Mouse (Mus musculus): Measurements from ENCODE around the gene Mgmt.

Mgmt gene

GRCm38 (mm10) chr7:136894106-136894986, at the start of gene Mgmt:
Gene Mgmt, plus strand, starts transcription at chr7:136894614.
- DNase-seq (ENCODE audit: low spot score) = peak; percentile 84

- no peak for DNase-seq (ENCODE audit: low spot score)
Observed at GRCm38 (mm10) chr7:136844835-136845234, 49.6 kb upstream of the Mgmt start.

DNA sequence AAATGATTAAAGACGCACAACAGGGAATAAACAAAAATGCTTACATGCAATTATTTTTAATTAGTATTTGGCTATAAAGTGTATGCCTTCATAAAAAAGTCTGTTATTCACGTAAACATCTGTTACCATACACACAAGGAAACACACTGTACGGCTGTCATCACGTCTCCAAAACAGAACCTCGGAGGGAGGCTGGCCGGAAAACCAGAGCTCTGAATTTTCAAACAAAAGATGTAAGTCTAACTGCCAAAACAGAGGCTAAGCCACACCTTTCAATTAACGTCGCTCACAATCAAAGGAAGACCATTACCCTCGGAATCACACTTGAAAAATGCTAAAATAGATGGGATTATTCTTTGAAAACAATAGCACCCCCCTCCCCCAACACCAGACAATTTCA, 49.1 kb upstream of the Mgmt start:
- DNase-seq (ENCODE audit: low spot score) = no peak

DNA sequence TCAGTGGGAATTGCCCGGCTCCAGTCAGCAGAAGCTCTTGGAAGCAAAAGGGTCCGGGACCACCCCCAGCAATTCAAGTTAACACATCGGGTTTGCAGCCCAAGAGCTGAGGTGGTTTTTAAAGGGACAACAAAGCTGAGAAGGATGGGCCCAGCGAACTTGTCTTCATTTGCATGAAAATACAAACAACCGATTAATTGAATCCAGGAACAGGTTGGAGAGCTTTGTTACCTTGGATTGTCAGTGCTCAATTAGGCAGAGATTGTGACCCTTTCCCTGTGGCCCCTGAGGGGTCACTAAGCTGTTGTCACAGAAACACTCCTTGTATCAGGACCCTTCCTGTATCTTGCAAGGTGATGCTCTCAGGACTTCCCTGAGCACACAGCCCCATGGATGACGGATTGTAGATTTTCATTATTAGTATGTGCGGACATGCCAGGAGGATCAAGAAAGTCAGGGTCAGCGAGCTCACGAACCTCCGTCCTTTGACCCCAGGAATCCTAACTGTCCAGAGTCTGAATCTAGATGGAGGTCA, 48.3 kb upstream of the Mgmt start:
- no peak for DNase-seq (ENCODE audit: low spot score)

GRCm38 (mm10) chr7:136847601-136848000, 46.8 kb upstream of the Mgmt start:
- no peak for DNase-seq (ENCODE audit: low spot score)

DNA sequence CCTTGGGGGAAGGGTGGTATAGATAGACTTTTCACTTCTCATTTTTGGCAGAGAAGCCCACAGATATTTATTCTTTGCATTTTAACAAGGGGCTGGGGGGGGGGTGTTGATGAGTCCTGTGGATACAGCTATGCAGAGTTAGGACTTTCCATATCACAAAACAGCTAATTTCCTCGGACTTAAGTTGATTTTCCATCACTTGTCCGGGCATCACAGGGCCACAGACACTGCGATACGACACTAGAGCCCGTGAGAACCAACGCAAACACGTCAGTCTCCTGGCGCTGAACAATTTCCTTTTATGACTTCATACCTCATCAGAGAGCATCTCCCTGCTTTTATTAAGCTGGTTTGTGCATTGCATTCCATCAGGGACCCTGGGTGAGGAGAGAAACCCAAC, 45.7 kb upstream of the Mgmt start:
- DNase-seq (ENCODE audit: low spot score) = no peak

GRCm38 (mm10) chr7:136849811-136850210, 44.6 kb upstream of the Mgmt start:
- no peak for DNase-seq (ENCODE audit: low spot score)

GRCm38 (mm10) chr7:136850339-136850738, 44.1 kb upstream of the Mgmt start:
- no peak for DNase-seq (ENCODE audit: low spot score)

DNA sequence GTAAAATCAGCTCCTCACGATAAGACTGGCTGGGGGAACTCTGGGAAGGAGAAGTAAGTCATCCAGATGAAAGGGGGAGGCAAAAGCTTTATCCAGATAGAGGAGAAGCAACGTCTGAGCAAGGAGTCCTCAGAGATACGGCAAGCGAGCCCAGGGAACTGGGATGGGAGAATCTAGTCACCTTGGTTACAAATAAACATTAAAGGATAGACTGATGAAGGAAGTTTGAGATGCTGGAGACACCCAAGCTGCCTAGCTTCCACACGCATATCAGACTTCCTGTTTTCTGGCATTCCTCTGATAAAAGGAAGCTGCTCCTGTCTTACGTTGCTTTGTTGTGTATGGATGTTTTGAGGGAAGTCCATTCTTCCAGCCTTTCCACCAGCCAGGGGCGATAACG, 42.5 kb upstream of the Mgmt start:
- DNase-seq (ENCODE audit: low spot score) = no peak

DNA sequence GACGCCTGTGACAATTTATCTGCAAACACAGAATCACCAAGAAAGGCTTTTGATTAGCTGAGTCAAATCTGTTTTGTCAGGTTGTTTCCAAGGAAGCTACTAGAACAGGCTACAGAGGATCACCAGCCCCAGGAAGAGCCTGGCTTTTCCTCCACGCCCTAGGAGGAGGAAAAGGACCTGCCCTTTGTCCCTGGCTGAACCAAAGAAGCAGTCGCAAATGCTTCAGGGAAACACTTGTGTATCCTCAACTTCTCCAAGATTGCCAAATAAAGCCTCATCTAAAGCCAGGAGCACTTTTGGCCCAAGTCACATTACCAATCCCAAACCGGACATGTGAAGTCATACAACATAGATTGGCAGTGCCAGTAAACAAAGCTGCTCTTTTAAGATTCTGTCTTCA, 41.7 kb upstream of the Mgmt start:
- no peak for DNase-seq (ENCODE audit: low spot score)

DNA sequence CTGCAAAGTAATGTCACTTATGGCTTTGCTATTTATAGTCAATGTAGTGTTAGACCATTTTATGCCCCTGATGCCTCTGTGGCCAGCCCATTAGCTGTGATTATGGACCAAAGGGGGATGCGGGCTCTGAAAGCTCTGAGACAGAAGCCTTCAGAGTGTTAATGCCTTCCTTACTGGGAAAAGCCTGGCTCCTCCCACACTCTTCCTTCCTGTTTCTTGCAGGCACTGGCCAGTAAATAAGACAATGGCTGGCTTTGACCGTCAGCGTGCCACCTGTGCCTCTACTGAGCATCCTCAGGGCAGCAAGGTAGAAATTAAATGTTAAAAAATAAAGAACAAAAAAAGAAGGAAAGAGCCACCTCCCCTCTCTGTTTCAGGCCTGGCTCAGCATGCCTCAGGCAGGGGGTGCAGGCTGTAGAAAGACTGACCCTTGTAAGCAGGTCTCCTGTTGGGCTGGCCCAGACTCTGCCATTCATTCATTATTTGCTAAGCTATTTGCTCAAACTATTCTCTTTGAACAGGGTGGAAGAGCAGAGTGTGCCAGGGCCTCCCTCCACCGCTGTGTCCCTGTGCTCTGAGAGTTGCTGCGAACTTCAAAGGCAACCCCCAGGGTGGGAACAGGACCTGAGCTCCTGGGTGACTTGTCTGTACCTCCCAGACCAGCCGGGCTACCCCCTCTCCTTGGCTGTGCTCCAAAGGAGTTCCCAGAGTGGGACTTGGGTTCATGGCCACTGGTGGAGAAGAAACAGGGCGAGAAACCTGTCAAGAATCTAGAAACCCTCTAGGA, 29.5 kb upstream of the Mgmt start:
- DNase-seq (ENCODE audit: low spot score) = no peak

DNA sequence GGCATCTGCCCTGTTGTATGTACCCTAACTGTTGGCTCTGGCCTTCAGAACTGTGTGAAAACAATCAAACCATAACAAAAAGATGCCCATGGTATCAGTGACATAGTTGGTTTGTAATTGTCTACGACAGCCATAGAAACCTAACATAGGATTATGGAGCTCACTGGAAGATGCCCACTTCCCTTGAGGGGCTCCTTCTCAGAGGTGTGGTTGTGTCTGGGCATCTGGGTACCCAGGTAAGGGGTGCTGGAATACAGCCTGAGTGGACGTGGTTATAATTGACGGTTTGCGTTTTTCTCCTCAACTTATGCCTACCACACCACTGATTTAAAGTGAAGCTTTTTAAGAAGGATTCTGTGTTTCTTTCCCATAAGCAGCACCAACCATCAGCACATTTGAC, 28.5 kb upstream of the Mgmt start:
- DNase-seq (ENCODE audit: low spot score) = no peak

GRCm38 (mm10) chr7:136866535-136866934, 27.9 kb upstream of the Mgmt start:
- DNase-seq (ENCODE audit: low spot score) = no peak

DNA sequence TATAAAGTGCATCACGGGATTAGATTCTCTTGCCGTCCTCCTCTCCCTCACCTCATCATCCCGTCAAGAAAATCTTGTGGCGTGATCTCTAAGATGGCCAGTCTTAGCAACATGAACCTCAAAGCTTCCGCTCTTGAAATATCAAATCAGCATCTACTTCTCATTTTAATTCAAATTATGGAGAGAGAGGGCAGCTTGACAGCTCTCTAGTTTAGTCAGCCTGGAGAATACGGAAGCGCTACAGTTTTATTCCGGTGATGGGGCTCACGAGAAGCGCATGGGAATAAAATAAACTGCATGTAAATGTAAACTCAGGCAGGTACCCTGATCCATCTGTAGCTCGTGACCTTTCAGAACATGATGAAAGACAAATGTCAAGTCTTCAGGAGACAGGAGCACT, 22.9 kb upstream of the Mgmt start:
- DNase-seq (ENCODE audit: low spot score) = no peak

GRCm38 (mm10) chr7:136872059-136872458, 22.4 kb upstream of the Mgmt start:
- DNase-seq (ENCODE audit: low spot score) = no peak

DNA sequence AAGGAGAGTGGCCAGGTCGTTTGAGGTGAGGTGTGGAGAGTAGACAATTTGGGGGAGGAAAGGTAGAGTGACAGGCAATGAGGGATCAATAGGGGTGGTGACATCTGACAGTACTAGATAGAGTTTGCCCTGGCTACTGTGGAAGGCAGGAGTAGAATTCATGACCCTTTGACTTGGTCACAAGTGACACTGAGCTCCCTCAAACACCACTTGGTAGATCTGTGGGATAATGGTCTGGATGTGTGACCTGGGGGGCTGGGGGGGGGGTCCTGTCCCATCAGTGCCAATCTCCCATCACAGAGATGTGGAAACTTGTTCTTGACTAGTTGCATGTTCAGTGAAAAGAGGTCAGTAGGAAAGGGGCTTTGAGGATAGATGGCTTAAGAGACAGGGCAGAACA, 20.0 kb upstream of the Mgmt start:
- DNase-seq (ENCODE audit: low spot score) = no peak

DNA sequence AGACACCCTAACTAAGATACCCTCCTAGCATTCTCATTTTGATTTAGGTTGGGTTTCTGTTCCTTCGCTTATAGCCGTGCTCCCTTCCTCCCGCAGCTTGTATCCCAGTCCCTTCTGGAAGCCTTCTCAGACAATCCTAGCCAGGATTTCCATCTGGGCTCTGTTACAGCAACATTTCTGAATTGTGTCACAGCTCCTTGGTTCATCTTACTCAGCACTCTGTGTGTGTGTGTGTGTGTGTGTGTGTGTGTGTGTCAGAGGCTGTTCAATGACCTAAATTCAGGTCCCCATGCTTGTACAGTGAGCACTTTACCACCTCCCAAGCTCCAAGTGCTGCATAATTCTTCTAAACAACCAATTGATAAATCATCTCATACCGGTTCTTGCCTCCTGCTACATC, 14.0 kb upstream of the Mgmt start:
- DNase-seq (ENCODE audit: low spot score) = no peak

- DNase-seq (ENCODE audit: low spot score) = no peak
Observed at GRCm38 (mm10) chr7:136888161-136888560, 6.3 kb upstream of the Mgmt start.

GRCm38 (mm10) chr7:136895356-136895755, 942 bp downstream of the Mgmt start:
- no peak for DNase-seq (ENCODE audit: low spot score)

GRCm38 (mm10) chr7:136895851-136896250, 1.4 kb downstream of the Mgmt start:
- DNase-seq (ENCODE audit: low spot score) = no peak

GRCm38 (mm10) chr7:136897481-136897880, 3.1 kb downstream of the Mgmt start:
- no peak for DNase-seq (ENCODE audit: low spot score)

- no peak for DNase-seq (ENCODE audit: low spot score)
Observed at GRCm38 (mm10) chr7:136898005-136898404, 3.6 kb downstream of the Mgmt start.

GRCm38 (mm10) chr7:136908616-136909144, 14.3 kb downstream of the Mgmt start:
- no peak for DNase-seq (ENCODE audit: low spot score)

All from urinary bladder, postnatal 25 days (tissue).